Mouse (Mus musculus) embryonic facial prominence, embryonic 12.5 days (tissue): ENCODE results near the gene Ergic2. TPM values are rescaled to one million over a fixed set of nuclear protein-coding genes. Genes with fewer than 3 reads are reported as not detected.

ENCODE experiments used
- ATAC-seq: fragments of 200-750 bp; cut with Nextera tagmentation; 2 replicates; pipeline ENCODE4 v1.8.0; 2017; ENCODE audit not compliant: insufficient number of reproducible peaks, insufficient read depth, low FRiP score, low TSS enrichment
- H3K27ac ChIP-seq: fragments of 300-500 bp; sonication (generic); 2 replicates; pipeline ENCODE4 v1.5.1; 2016; ENCODE audit warnings: mild to moderate bottlenecking
- H3K27me3 ChIP-seq: fragments of 300-500 bp; sonication (generic); 2 replicates; pipeline ENCODE4 v1.6.1; 2016; ENCODE audit warnings: mild to moderate bottlenecking, moderate library complexity
- H3K36me3 ChIP-seq: fragments of 300-500 bp; sonication (generic); 2 replicates; pipeline ENCODE4 v1.6.1; 2016; ENCODE audit warnings: mild to moderate bottlenecking
- H3K4me1 ChIP-seq: fragments of 300-500 bp; sonication (generic); 2 replicates; pipeline ENCODE4 v1.6.1; 2016
- H3K4me2 ChIP-seq: fragments of 300-500 bp; sonication (generic); replicated peaks from 2 replicates; pipeline ENCODE4 v1.6.1; 2016; ENCODE audit warnings: mild to moderate bottlenecking, moderate library complexity
- H3K4me3 ChIP-seq: fragments of 300-500 bp; sonication (generic); 2 replicates; pipeline ENCODE4 v1.5.1; 2016; ENCODE audit warnings: mild to moderate bottlenecking
- H3K9ac ChIP-seq: fragments of 300-500 bp; sonication (generic); 2 replicates; pipeline ENCODE4 v1.6.1; 2016; ENCODE audit warnings: mild to moderate bottlenecking, moderate library complexity
- H3K9me3 ChIP-seq: fragments of 300-500 bp; sonication (generic); 2 replicates; pipeline ENCODE4 v1.6.1; 2016; ENCODE audit warnings: mild to moderate bottlenecking, moderate library complexity
- WGBS: fragments of 180-500 bp; shearing (Covaris S2); methylation state at CpG from one replicate; pipeline ENCODE4 v1.1.7; 2016; 5-methylcytosine and 5-hydroxymethylcytosine counted together
- polyA plus RNA-seq: library from polyadenylated mRNA; unstranded; fragments of >200 nt; fragmentation: Nextera tagmentation; extraction: Ambion mirVana; gene quantifications from 2 replicates; pipeline ENCODE4 v1.2.1, GENCODE M21; 2016

Ergic2 gene
- polyA plus RNA-seq, 1 experiment from 2014 or later: 221 TPM

- no peak overlapping the region for H3K27ac ChIP-seq
- no peak for ATAC-seq
- H3K9me3 ChIP-seq: no peaks in the 10 kb centered on the region
- H3K4me2 ChIP-seq: no peak overlapping the region
- H3K4me1 ChIP-seq: no peaks in the 10 kb centered on the region
- WGBS: 67% methylated on average over 10 of the region's 10 CpGs
- no peak overlapping the region for H3K4me3 ChIP-seq
- no peak overlapping the region for H3K9ac ChIP-seq
- no peaks in the 10 kb centered on the region for H3K36me3 ChIP-seq
- H3K27me3 ChIP-seq: no peaks in the 10 kb centered on the region
Measured at GRCm38 (mm10) chr6:148132314-148132713, 79.9 kb downstream of the Ergic2 start.

Other genes starting within 250 kb of the Ergic2 start
- gene Far2, start 165.1 kb downstream of the Ergic2 start, polyA plus RNA-seq: 5.6 and 6.6 TPM in 2 replicates
- gene Tmtc1, start 232.0 kb upstream of the Ergic2 start, polyA plus RNA-seq: 2.7 and 3.2 TPM in 2 replicates